Mouse (Mus musculus): ENCODE measurements at regions not wholly inside any gene's neighbourhood (a gene's known extent, or its start where the extent isn't known, plus 50 kb on each side); places are given as distances from the start of the nearest gene placed in this dataset.
A peak's percentile ranks its signal among the peaks of the same experiment; 100 is the strongest.

DNA sequence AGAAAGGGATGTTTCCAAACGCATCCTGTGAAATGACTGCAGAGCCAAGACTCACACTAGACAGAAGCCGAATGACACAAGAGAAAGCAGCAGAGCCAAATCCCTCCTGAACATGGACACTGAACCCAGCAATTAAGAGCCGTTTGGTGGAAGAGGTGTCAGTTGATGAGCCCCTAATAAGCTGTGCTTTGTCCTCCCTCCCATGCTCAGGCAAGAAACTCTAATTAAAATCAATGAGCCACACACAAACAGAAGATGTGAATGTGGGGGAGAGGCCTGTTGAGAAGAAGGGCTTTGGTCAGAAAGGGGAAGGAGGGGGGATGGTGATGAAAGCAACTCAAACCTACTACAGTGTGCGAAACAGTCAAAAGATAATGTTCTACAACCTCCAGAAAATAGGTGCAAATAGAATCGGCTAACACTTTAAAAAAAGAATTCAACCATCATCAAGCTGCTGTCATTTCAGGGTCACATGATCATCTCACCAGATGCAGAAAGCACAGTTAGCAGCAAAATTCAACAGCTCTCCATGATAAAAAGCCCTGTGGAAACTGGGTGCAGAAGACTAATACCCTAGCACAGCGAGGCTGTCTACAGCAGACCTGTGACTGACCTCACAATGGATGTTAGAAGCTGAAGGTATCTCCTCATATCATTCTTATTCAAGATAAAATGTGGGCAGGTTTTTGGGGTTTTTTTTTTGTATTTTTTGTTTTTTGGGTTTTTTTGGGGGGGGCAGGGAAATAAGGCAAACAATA, 153.2 kb upstream of the Gm15217 start:
- no peak for DNase-seq

GRCm38 (mm10) chr14:46234040-46234439, 145.2 kb upstream of the Gm15217 start:
- no peak for DNase-seq

- no peak for DNase-seq
Measured at GRCm38 (mm10) chr14:46234835-46235234, 144.4 kb upstream of the Gm15217 start.

DNA sequence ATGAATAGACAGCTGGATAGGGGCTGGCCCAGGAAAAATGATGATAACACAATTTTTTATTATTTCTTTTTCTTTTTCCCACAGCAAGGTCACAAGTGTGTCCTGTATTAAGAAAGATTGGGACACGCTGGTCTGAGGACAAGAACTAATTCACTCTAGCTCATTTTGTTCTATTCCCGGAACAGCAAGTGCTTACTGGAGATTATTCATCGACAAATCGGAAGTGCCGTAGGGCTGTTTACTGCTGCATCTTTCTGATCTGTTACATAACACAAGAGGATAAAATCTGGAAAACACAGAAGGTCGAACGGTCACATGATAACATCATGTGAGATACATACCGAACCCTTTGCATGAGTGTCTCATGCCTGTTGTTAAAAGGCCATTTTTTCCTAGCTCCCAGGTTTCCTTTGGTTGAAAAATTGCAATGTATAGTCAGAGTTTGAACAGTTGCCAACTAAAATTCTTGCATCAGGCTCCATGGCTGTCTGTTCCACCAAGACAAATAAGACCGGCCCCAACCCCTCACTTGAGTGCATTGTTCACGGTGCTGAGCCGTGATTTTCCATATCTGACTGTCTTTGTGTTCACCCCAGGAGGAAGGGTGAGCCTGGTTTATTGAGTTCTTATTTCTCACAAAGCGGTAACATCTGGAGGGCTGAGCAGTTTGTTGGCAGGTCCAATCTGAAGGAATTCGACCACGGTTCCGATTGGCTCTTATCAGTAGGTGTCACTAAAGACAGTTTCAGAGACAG, 139.0 kb upstream of the Gm15217 start:
- DNase-seq, result peak; percentile 4

DNA sequence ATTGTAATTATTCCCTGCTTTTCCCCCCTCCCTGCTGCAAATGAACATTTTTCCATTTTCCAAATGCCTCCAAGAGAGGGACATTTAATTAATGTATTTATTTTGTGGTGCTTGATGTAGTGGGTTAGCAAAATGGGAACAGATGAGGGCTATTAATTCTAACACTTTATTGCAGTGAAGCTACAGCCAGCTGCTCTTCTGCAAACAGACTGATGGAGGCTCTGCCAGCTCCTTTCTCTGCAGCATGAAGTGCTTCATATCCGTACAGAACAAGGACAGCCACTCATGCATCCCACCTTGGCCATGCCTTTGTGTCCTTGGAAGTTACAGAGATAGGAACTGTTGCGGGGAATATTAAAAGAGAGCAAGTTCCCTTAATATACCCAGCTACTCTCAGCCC, 138.3 kb upstream of the Gm15217 start:
- DNase-seq, result no peak

DNA sequence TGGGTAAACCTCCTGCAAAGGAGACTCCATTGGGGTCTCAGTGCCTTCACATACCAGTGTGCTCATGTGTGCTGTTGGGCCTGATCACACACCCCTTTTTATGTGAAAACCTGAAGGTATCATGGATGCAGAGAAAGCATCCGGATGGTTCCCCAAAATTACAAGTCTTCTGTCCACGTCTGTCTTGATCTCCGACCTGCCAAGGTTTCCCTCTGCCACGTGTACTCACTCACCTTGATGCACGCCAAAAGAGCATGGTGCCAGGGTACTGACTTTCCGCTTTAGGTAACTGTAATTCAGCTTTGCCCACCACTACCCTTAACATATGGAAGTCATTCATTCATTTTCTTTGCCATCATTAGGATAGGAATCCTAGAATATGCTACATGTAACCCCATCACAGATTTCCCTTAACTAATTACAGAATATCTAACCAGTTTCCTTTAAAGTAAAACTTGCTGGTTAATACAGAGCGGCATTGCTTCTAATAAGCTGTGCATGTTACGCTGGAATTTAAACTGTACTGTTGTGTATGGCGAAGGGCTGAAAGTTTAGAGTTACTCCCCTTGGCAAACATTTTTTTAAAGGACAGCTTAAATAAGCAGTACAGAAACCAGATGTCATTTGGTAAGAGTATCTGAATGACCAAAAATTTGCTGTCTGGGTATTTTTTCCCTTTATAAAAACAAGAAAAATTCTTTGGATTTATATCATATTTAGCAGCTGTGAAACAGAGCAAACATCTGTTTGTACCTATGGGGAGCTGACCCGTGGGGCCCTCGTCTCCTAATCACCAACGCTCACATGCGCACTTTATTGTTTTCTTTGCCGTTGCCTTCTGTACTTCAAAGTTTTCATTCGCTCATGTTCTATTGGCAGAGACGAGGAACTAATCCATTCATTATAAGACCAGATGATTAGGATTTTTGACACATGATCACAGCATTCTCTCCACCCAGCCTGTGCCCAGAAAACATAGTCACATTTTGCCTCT, 131.4 kb upstream of the Gm15217 start:
- DNase-seq, result no peak

DNA sequence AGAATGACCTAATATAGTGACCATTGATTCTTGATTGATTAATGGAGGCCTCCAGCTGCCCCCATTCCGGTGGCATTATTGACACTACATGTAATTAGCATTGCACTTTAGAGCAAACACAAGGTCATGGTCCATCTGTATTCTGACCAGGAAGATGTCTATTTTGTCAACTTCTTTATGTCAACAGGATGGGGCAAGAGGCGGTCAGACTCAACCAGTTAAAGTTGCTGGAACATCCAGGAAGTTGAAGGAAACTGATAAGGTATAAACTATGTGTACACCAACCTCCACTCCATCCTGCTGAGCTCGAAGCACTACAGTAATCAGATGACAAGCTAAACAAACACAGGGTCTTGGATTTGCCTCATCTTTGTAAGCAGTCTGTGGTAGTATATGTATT, 130.1 kb upstream of the Gm15217 start:
- no peak for DNase-seq

- DNase-seq, result no peak
Measured at GRCm38 (mm10) chr14:46255261-46255660, 124.0 kb upstream of the Gm15217 start.

DNA sequence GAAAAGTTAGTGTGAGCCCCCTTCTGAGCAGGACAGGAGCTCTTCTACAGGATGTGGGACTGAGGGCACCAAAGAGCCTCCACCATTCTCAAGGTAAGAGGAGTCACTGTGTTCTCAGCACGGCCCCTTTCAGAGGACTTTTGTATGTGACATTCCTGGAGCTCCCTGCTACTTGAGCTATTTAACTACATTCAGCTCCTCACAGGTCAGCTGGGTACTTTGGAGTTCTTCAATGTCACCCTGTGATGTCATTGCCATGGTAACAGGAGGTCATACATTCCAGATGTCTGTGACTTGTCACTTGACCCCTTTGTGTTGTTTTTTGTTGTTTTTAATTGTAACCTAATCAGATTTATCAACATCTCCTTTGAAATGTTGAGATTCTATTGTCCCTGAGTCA, 122.9 kb upstream of the Gm15217 start:
- DNase-seq, result no peak

- no peak for DNase-seq
Measured at GRCm38 (mm10) chr14:46257311-46257710, 121.9 kb upstream of the Gm15217 start.

GRCm38 (mm10) chr14:46258551-46258950, 120.7 kb upstream of the Gm15217 start:
- DNase-seq, result no peak

- DNase-seq, result peak; percentile 5
Measured at GRCm38 (mm10) chr14:46260291-46260980, 118.8 kb upstream of the Gm15217 start.

- no peak for DNase-seq
Measured at GRCm38 (mm10) chr14:46275455-46275854, 103.8 kb upstream of the Gm15217 start.

- no peak for DNase-seq
Measured at GRCm38 (mm10) chr14:46276926-46277831, 102.0 kb upstream of the Gm15217 start.

DNA sequence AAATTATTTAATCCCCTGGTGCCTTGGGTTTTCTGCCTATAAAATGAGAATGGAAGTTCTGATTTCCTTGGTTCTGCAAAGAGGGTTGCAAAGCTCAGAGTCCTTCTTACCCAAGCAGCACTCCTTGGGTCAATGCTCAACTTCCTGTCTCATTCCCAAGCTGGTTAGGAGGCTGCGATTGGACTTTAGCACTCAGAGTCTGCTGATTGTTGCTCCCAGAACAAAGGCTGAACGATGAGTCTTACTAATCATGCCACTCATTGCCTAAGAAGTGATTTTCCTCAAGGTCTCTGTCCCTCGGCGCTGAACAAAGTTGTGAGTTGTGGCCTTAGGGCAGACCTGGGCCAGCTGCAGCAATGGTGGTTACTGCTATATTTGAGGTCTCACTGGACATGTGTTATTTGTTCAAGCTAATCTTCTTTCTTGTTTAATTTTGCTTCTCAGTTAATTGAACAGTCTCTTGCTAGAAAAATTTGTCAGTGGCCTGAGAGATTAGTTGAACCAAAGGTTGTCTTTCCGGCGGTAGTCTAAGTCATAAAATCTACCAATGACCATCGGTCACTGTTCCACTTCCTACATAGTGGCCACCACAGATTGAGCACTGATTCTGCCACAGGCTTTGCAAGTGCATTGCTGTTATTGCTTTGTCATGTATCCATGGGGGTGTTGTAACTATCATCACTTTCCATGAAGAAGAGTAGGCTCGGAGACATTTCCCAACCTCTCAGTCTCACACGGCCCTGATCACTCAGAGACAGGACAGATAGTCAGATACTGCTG, 101.2 kb upstream of the Gm15217 start:
- no peak for DNase-seq

GRCm38 (mm10) chr14:46292398-46292797, 86.8 kb upstream of the Gm15217 start:
- no peak for DNase-seq

GRCm38 (mm10) chr14:46296275-46296674, 82.9 kb upstream of the Gm15217 start:
- DNase-seq, result no peak

GRCm38 (mm10) chr14:46300546-46300945, 78.7 kb upstream of the Gm15217 start:
- DNase-seq, result no peak

GRCm38 (mm10) chr14:46302601-46303000, 76.6 kb upstream of the Gm15217 start:
- DNase-seq, result no peak

DNA sequence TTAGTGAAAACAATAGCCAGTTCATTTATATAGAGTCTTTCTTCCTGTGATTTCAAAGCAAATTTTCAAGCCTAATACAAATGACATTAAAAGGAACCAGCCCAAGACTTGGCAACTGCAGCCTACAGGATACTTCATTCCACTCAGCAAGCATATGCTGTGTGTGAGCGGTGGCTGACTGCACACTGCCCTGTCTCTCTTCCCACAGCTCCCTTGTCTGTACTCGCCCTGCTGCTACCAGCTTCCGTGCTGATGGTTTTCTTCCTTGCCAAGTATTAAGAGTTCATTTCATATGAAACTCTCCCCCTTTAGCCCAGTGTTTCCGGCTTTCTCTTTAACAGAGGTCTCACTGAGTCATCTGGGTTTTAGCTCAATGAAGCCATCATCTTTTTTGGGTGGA, 73.9 kb upstream of the Gm15217 start:
- no peak for DNase-seq

DNA sequence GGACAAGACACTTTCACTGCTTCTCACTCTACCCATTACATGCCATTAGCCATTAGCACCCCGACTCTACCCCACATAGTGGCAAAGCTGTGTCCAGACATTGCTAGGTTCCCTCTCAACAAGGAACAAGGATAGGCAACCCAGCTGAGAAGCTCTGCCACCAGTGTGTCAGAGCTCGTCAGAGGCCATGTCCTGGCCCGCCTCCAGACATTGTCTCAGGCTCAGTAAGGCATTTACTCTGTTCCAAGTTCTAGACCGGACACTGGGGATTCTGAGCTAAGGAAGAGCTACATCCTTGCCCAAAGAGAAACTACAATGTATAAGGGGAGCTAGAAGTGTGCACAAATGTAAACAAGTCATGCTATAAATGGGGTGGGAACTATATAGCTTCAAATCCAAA, 66.2 kb upstream of the Gm15217 start:
- no peak for DNase-seq
